Mouse (Mus musculus) heart, postnatal 0 days (tissue): ENCODE results near the gene Cux2.

ENCODE experiments used
- CTCF ChIP-seq: IDR thresholded peaks from 2 replicates; pipeline ENCODE4 v1.5.1; 2016; ENCODE audit warnings: antibody characterized with exemption, control low read depth, low read depth
- EP300 ChIP-seq: IDR thresholded peaks from 2 replicates; pipeline ENCODE4 v1.6.1; 2016; ENCODE audit warnings: antibody characterized with exemption, low read depth

DNA sequence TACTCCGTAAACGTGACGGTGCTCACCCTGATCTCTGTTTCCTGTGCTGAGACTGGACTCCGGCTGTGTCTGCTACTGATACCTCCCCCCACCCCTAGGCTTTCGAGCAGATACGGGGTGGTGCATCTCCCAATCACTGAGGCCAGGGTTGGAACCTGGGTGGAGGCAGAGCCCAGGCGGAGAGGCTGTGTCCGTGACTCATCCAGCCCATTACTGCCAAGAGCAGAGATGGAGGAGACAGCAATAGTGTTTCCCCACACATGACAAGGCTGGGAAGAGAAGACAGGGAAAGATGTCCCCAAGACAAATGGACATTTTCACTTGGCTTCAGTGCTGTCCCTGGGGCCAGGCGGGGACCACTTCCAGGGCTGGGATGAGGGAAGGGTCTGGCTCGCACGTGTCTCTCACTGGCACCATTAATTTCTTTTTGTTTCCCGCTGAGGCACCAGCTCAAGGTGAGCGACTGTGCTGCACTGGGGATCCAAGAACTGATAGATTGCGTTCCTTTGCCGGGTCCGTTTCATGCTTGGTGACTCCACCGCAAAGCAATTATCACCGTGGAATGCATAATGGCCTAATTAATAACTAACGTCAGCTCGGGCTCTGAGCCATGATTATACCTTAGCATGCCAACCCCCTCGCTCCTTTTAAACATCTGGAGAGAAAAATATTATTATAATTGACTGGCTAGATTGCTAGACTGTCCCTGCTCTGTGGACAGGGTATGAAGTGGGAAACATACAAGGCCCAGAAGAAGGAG is 140.5 kb downstream of the Cux2 start:
- no peak for TF ChIP-seq EP300
- TF ChIP-seq CTCF: no peak
